Mouse (Mus musculus) heart, postnatal 0 days (tissue): ENCODE data around the gene Cyp2c23. TPM values are rescaled to one million over a fixed set of nuclear protein-coding genes. Genes with fewer than 3 reads are reported as not detected.

ENCODE experiments used
- ATAC-seq: fragments of 200-750 bp; cut with Nextera tagmentation; 2 replicates; pipeline ENCODE4 v1.8.0; 2017; ENCODE audit warnings: low read depth, moderate number of reproducible peaks, moderate library complexity; ENCODE audit not compliant: insufficient read depth
- DNase-seq: peaks from one replicate; pipeline ENCODE4 v3.0.0-alpha.2; 2016; ENCODE audit warnings: low spot score
- H3K27ac ChIP-seq: fragments of 300-500 bp; sonication (generic); 2 replicates; pipeline ENCODE4 v1.5.1; 2014; ENCODE audit warnings: low read depth, mild to moderate bottlenecking
- H3K27me3 ChIP-seq: fragments of 300-500 bp; sonication (generic); 2 replicates; pipeline ENCODE4 v1.6.1; 2014; ENCODE audit warnings: low read length, mixed read lengths; ENCODE audit not compliant: control insufficient read depth, insufficient read depth
- H3K36me3 ChIP-seq: fragments of 300-500 bp; sonication (generic); replicated peaks from 2 replicates; pipeline ENCODE4 v1.6.1; 2014; ENCODE audit warnings: low read length, mixed read lengths; ENCODE audit not compliant: control insufficient read depth, insufficient read depth
- H3K4me1 ChIP-seq: fragments of 300-500 bp; sonication (generic); 2 replicates; pipeline ENCODE4 v1.6.1; 2014; ENCODE audit warnings: antibody characterized with exemption; ENCODE audit not compliant: control insufficient read depth, insufficient read depth
- H3K4me2 ChIP-seq: fragments of 300-500 bp; sonication (generic); 2 replicates; pipeline ENCODE4 v1.6.1; 2014; ENCODE audit warnings: low read depth, mild to moderate bottlenecking, low read length, moderate library complexity
- H3K4me3 ChIP-seq: fragments of 300-500 bp; sonication (generic); 2 replicates; pipeline ENCODE4 v1.5.1; 2014; ENCODE audit warnings: low read depth, low read length
- H3K9ac ChIP-seq: fragments of 300-500 bp; sonication (generic); replicated peaks from 2 replicates; pipeline ENCODE4 v1.6.1; 2014; ENCODE audit warnings: low read depth, low read length, mixed read lengths
- H3K9me3 ChIP-seq: fragments of 300-500 bp; sonication (generic); replicated peaks from 2 replicates; pipeline ENCODE4 v1.6.1; 2016; ENCODE audit warnings: low read length; ENCODE audit not compliant: control insufficient read depth
- CTCF ChIP-seq: IDR thresholded peaks from 2 replicates; pipeline ENCODE4 v1.5.1; 2016; ENCODE audit warnings: antibody characterized with exemption, control low read depth, low read depth
- EP300 ChIP-seq: IDR thresholded peaks from 2 replicates; pipeline ENCODE4 v1.6.1; 2016; ENCODE audit warnings: antibody characterized with exemption, low read depth
- WGBS: fragments of 180-500 bp; shearing (Covaris S2); extraction: QIAGEN DNeasy Blood & Tissue Kit; methylation state at CpG from one replicate; pipeline ENCODE4 v1.1.7; 2014; 5-methylcytosine and 5-hydroxymethylcytosine counted together
- polyA plus RNA-seq: library from polyadenylated mRNA; unstranded; fragments of >200 nt; fragmentation: Nextera tagmentation; extraction: Ambion mirVana; gene quantifications from 2 replicates; pipeline ENCODE4 v1.2.1, GENCODE M21; 2015
- total RNA-seq: library from RNA; depleted of rRNA; stranded (reverse); fragments of >200 nt; gene quantifications from 2 replicates; pipeline ENCODE4 v1.2.3, GENCODE M21; 2014; ENCODE audit warnings: low replicate concordance

The Cyp2c23 gene
- total and polyA plus RNA-seq, 2 experiments from 2014 or later, result not detected

DNA sequence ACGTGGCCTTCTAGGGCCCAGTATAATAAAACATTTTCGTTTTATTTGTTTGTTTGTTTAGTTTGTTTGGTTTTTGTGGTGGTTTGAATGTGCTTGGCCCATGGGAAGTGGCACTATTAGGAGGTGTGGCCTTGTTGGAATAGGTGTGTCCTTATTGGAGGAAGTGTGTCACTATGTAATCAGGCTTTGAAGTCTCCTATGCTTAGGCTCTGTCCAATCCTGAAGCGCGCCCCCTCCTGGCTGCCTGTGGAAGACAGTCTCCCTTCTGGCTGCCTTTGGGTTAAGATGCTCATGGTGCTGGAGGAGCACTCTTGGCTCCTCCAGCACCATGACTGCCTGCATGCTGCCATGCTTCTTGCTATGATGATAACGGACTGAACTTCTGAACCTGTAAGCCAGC is 5.9 kb downstream of the Cyp2c23 start:
- H3K4me1 ChIP-seq, result no peaks in the 10 kb centered on the region
- 66% methylated on average over 5 of the region's 5 CpGs for WGBS
- H3K9me3 ChIP-seq, result 0 out of 2 replicates have a peak, but pooled peaks cover 5% of the 10 kb centered on the region
- no peaks in the 10 kb centered on the region for H3K36me3 ChIP-seq
- no peak overlapping the region for H3K9ac ChIP-seq
- DNase-seq, result no peak
- ATAC-seq, result no peak
- TF ChIP-seq CTCF, result no peak
- TF ChIP-seq EP300, result no peak
- no peak overlapping the region for H3K4me2 ChIP-seq
- H3K27me3 ChIP-seq, result no peaks in the 10 kb centered on the region
- H3K27ac ChIP-seq, result no peak overlapping the region
- no peak overlapping the region for H3K4me3 ChIP-seq

DNA sequence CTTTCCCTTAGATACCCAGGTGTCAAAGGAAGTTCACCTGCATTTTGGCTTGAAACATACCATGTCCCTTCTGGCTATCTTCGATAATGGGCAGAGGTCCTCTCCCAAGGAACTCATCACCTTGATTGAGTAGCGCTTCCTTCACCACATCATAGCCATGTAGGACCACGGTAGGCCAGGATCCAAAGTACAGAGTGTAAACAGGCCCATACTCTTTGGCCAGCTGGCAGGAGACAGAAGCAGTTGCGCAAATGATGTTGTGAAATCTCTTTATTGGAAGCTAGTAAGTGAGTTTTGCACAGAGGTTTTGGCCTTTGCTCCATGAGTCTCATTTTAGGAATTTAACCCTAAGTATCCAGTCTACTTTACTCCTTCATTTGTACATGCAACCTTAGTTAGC is 7.5 kb downstream of the Cyp2c23 start:
- peak; percentile 6 for DNase-seq
- Histone ChIP-seq H3K9ac (no peak overlapping the region), H3K27me3 (no peaks in the 10 kb centered on the region), H3K9me3 (0 out of 2 replicates have a peak, but pooled peaks cover 5% of the 10 kb centered on the region), H3K4me1 (no peaks in the 10 kb centered on the region), H3K4me2 (no peak overlapping the region), H3K4me3 (no peak overlapping the region), H3K36me3 (no peaks in the 10 kb centered on the region), H3K27ac (no peak overlapping the region)
- 75% methylated on average over 4 of the region's 4 CpGs for WGBS
- no peak for ATAC-seq
- no peak for TF ChIP-seq EP300
- TF ChIP-seq CTCF, result no peak

DNA sequence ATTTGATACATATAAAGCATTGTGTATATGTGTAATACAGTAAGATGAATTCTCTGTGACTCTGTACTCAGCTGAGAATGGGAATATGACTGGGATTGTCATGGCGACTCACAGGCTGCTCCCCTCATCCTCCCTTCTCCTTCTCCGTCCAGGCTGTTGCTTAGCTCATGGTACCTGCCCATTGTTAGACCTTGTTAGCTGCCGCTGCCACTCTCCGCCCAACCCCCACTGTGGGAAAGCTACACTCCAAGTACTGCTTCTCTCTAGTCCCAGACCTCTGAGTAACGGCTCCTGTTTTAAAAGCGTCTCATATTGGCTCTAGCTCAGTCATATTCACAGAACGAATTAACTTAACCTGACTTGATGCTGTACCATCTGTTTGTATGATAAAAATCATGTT is 9.3 kb downstream of the Cyp2c23 start:
- H3K9ac ChIP-seq, result no peak overlapping the region
- H3K4me1 ChIP-seq, result no peaks in the 10 kb centered on the region
- H3K27ac ChIP-seq, result no peak overlapping the region
- H3K4me3 ChIP-seq, result no peak overlapping the region
- H3K9me3 ChIP-seq, result 0 out of 2 replicates have a peak, but pooled peaks cover 5% of the 10 kb centered on the region
- DNase-seq, result no peak
- no peaks in the 10 kb centered on the region for H3K36me3 ChIP-seq
- no peak for ATAC-seq
- no peak for TF ChIP-seq CTCF
- no peak for TF ChIP-seq EP300
- no peak overlapping the region for H3K4me2 ChIP-seq
- 61% methylated on average over 7 of the region's 7 CpGs for WGBS
- H3K27me3 ChIP-seq, result no peaks in the 10 kb centered on the region

DNA sequence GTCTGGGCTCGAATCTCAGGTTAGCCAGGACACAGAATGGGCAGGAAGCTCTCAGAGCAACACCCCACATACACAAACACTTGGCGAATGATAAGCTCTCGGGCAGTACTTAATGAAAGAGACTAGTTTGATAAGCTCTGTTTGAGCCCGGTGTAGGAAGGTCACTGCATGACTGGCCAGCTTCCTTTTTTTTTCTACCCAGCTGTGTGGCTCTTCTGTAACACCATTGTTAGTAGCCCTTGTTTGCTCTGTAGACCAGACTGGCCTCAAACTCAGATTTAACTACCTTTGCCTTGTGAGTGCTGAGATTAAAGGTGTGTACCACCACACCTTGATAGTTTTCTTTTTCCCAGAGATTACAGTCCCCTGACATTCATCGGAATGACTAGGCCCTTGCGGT is 15.1 kb downstream of the Cyp2c23 start:
- WGBS, result 44% methylated on average over 6 of the region's 6 CpGs
- Histone ChIP-seq H3K27ac (no peak overlapping the region), H3K9me3 (no peaks in the 10 kb centered on the region), H3K4me2 (no peak overlapping the region), H3K36me3 (no peaks in the 10 kb centered on the region), H3K9ac (no peak overlapping the region), H3K4me1 (no peaks in the 10 kb centered on the region), H3K27me3 (no peaks in the 10 kb centered on the region), H3K4me3 (no peak overlapping the region)
- ATAC-seq, result no peak
- TF ChIP-seq CTCF (no peak), EP300 (no peak)
- DNase-seq, result no peak

DNA sequence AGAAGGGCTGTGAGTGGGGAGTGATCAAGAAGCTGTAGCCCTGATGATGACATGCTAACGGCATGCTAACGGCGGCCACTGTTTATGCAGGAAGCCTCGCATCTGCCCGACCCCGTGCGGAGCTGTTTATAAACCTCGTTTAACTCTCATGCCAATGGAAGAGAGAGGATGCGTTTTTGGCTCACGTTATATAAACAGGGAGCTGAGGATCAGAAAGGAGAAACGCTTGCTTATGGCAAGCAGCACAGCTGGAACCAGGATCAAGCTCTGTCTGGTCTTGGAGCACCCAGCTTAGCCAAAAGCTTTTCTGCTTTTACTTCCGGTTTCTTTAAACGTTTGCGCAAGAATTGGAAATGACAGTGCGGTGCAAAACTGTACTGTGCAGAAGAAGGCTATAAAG is 20.2 kb downstream of the Cyp2c23 start:
- no peak overlapping the region for H3K27ac ChIP-seq
- no peak overlapping the region for H3K4me2 ChIP-seq
- H3K36me3 ChIP-seq, result no peaks in the 10 kb centered on the region
- no peak for DNase-seq
- WGBS, result 72% methylated on average over 15 of the region's 15 CpGs
- TF ChIP-seq CTCF (no peak), EP300 (no peak)
- H3K27me3 ChIP-seq, result no peaks in the 10 kb centered on the region
- ATAC-seq, result no peak
- H3K9me3 ChIP-seq, result no peaks in the 10 kb centered on the region
- H3K4me3 ChIP-seq, result no peak overlapping the region
- no peaks in the 10 kb centered on the region for H3K4me1 ChIP-seq
- no peak overlapping the region for H3K9ac ChIP-seq

DNA sequence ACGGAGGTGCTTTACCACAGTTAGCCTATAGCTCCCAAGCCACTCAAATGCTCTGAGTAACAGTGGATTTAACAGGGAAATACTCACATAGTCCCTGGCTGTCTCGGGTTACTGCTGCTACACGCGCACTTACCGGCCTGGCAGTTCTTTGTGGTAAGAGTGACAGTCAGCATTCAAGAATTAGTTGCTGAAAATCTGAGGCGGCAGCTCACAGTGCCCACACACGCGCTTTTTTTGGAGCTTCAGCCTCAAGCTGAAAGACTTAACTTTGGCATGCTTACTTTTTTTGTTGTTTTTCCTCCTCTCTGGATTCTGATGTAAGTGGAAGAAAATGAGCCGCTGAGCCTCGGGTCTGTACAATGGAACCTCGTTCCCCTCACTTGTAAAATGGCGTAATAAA is 21.8 kb downstream of the Cyp2c23 start:
- 67% methylated on average over 12 of the region's 12 CpGs for WGBS
- TF ChIP-seq EP300 (no peak), CTCF (no peak)
- Histone ChIP-seq H3K27me3 (no peaks in the 10 kb centered on the region), H3K9ac (no peak overlapping the region), H3K4me3 (no peak overlapping the region), H3K27ac (no peak overlapping the region), H3K4me2 (no peak overlapping the region), H3K36me3 (no peaks in the 10 kb centered on the region), H3K4me1 (no peaks in the 10 kb centered on the region), H3K9me3 (no peaks in the 10 kb centered on the region)
- DNase-seq, result no peak
- no peak for ATAC-seq
